Mouse (Mus musculus) forelimb bud, embryonic 11.5 days (tissue): Measurements from ENCODE around the gene Sv2a.
"Not testable (repeated sequence)": the region's sequence is repeated elsewhere in the genome, so short reads cannot be mapped to it uniquely, and the experiment has no call there.

Experiments
- DNase-seq: peaks from one replicate; pipeline ENCODE4 v3.0.0-alpha.2; 2012; ENCODE audit warnings: low read depth, low spot score

The Sv2a gene

GRCm38 (mm10) chr3:96220765-96221639, 40.1 kb downstream of the Sv2a start, which contains the start of the genes Hist2h2ac and Hist2h2be:
Gene Hist2h2ac (minus strand): TSS chr3:96220880.
Gene Hist2h2be (plus strand): TSS chr3:96221119.
- peak; percentile 93 for DNase-seq

DNA sequence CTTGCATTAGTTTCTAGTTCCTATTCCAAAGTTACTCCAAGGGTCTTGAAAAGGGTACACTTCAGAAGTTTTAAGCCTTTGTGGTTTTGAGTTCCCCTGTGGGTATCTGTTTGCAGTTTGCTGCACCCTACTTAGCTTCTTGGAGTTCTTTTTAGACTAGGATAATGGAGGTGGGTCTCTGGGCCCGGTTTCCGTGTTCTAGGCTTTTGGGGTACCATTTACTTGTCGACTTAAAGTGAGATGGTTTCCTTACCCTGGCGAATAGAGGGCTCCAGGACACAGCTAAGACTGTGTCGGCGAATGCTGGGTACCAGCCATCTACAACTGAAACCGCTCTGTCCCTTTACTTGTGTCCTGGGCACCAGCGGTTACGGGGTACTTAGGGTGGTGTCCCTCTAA, 40.7 kb downstream of the Sv2a start:
- no peak for DNase-seq

GRCm38 (mm10) chr3:96222774-96223173, 41.8 kb downstream of the Sv2a start:
- DNase-seq = no peak

DNA sequence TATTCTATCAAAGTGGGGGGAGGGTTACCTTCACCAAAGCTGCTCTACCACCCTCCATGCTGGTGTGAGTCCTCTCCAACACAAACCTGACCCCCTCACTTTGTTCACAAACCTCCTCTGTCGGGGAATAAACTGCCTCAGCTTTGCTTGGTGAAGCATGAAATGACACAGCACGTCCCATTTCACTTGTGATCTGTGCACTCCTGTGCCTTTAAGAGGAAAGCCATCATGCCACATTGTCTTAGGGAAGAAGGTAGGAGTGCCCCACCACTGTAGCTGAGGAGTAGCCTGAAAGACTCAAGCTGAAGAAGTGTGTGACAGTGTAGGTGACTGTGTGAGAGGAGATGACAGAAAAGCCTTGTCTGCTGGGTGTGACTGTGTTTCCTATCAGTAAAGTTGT, 44.5 kb downstream of the Sv2a start:
- no peak for DNase-seq

DNA sequence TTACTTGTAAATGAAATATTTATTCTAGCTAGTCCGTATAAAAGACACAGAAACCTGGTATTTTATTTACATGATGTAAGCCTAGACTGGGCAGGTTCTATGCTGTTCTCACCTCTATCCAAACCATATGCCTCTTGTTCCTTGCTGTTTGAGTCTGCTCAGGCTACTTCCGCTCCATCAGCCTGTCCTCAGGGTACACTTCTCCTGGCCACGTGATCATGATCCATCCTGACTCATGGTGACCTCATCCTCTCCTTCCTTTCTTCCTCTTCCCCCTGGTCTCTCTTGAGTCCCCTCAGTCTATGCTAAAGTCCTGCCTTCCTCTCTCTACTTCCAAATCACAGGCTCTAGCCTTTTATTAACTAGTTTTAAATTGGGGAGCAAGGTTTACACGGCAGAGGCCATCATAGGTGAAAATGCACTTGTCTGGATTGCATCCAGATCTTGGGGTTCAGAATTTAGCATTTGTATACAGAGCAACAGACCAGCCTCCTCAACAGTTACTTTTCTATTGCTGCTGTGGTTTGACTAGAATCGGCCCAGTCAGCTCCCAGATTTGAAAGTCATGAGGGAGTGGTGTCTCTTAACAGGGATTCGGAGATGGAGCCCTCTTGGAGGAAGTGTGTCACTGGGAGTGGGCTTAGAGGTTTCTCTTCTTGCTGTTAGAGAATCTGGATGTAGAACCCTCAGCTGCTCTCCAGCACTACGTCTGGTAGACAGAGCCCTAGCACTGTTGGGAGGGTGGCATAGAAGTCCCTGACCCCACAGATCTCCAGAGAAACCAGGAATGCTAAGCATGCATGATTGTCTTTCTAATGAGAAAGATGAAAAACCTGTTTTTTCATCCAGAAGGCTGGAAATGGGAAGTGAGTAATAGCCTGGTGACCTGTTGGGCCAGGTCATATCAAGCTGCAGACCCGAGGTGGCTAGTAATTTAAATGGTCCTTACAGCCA, 46.0 kb downstream of the Sv2a start:
- DNase-seq = no peak

GRCm38 (mm10) chr3:96228828-96229227, 47.9 kb downstream of the Sv2a start:
- DNase-seq = no peak

- DNase-seq = no peak
Observed at GRCm38 (mm10) chr3:96230404-96230803, 49.5 kb downstream of the Sv2a start.

GRCm38 (mm10) chr3:96230910-96231757, 50.2 kb downstream of the Sv2a start:
- no peak for DNase-seq

GRCm38 (mm10) chr3:96231758-96232120, 50.8 kb downstream of the Sv2a start:
- DNase-seq = no peak

- DNase-seq = no peak
Observed at GRCm38 (mm10) chr3:96234914-96235313, 54.0 kb downstream of the Sv2a start.

DNA sequence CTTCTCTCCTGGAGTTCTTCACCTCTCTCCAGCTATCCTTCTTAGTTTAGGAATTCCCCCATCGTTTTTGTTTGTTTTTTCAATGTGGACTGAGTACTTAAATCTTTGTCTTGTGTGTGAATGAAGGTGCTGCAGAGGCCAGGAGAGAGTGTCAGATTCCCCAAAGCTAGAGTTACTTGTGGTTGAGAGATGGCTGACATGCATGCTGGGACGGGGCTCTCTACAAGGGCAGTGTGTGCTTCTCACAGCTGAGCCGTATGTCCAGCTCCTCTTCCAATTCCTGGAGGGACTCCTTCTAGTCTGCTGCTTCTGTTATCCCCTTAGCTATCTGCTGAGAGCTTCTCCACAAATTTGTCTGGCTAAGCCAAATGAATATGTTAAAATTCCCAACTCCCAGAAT, 54.9 kb downstream of the Sv2a start:
- no peak for DNase-seq

DNA sequence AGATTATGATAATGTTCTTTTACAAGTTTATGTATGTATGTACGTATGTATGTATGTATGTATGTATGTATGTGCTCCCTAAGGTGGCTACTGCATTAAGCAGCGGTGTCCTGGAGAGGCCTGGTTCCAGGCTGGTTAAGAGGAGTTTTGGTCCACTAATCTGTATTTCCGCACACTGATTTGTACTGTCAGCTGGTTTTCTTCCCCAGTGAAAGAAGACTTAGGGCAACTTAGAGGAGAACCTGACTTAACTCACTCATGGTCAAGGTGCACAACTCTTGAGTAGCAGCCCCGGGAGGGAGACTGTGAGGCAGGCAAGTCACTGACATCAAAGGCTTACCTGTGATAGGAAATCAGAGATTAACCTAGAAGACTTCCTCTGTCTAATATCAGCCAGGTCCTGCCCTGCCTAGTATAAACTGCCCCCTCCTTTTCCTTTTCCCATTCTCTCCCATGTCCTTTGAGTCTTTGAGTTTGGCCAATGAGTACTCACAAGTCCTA, 55.9 kb downstream of the Sv2a start:
- no peak for DNase-seq

DNA sequence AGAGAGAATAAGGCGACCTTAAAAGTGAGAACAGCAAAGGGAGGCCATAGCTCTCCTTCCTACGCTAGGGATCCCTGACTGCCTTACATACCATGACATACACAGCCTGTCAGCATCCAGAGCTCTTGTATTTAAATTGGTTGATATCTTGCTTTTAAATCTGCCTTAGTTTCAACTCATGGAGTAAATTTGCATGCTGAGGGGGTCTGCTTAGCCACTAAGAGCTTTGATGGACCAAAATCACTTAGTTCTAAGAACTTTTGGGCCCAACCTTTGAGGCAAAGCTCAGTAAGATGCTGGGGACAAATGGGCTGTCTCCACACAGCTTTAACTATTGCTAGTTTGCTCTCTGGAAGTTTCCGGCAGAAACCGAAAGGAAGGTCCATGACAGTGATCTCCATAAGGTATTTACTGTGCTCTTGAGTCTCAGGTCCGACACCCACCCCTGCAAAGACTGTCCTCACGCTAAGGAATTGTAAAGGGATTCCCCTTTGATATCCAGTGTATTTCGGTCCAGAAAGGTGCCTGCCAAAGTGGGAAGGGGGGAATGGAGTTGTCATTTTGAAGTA, 56.5 kb downstream of the Sv2a start:
- peak; percentile 41 for DNase-seq

DNA sequence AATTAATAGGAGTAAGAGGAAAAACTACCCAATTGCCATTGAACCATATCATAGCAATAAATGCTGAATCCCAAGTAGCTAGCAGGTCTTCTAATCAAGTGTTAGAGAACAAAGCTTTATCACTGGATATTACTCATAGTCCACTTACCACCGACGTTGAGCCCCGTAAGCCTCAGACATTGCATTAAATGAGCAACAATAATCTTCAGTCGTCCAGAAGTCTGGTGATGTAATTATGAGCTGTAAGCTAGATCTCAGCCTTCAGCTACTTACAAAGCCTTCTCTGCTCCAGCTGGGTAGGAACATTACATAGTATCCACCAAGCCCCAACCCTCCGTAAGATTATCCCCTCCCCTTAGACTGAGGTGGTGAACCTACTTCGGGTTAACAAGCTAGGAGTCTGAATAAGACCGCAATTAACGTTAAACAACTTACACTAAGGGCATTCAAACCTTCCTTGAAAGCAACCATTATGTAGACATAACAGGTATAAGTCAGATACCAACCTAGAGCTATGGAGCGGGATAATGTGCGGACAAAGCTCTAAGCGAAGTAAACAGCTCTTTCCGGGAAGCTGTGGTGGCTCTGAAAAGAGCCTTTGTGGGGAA, 57.1 kb downstream of the Sv2a start:
- peak; percentile 55 for DNase-seq

DNA sequence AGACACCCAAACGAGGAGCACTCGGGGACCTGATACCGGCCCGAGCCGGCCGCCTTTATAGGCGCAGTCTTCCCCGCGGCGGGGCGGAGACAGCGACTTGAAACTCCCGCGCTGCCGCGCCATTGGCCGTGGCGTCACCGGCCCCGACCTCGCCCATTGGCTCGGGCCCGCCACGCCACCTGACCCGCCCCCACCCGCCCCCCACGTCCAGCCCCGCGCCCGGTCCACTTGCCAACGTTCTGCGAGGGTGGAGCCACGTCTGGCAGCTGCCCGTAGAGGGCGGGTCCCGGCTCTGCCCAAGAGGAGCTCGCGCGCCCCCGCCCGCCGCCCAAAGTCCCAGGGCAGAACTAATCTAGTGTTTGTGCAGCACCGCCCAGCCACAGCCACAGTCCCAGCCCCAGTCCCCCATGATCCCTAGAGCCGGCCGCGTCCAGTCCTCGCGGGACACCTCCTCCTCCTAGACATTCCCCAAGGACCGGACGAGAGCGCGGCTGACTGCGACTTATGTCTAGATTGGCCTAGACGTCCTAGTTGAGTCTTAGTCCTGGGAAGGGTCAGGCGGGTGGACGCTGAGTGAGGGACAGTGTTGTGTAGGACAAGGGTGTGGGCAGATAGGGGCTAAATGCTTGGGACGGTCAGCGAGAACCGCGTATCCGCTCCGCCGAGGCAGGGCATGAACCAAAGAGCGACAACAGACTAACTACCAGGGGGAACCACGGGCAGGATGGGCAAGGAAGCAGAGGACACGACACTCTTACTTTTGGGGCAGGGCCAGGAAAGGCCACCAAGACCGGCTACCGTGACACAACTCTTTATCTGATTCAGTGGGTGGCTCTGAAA, 58.2 kb downstream of the Sv2a start, which contains the start of gene Hist2h3c2:
Hist2h3c2 (minus strand) TSS at position 174 of the 840 bp plus-strand sequence.
- not testable (repeated sequence) for DNase-seq

DNA sequence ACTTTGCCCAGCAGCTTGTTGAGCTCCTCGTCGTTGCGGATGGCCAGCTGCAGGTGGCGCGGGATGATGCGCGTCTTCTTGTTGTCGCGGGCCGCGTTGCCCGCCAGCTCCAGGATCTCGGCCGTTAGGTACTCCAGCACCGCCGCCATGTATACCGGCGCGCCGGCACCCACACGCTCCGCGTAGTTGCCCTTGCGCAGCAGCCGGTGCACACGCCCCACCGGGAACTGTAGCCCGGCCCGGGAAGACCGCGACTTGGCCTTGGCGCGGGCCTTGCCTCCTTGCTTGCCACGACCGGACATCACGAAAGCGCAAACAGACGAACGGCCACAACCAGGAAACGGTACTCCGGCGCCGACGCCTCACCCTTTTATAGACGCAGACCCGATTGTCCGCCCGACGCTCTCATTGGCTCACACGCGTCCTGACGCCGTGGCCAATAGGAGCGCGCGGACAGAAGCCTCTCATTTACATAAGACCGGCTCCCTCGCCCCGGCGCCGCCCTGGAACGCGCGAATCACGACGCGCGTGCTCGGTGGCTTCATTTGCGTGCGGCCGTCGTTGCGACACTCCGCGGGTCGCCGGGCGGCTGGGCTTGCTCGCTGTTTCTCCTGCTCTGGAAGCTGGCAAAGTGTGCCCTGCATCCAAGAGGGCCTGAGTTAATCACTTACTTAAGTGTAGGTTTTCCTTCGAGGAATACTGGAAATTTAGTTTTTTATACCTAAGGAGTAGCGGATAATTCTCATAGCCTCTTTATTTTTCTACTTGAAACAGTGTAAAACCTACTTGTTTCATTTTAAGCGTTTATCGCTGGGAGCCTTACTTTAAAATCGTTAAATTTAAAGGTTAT, 59.2 kb downstream of the Sv2a start, which contains the start of gene Hist2h2aa2:
Hist2h2aa2 (minus strand) TSS at position 328 of the 850 bp plus-strand sequence.
- DNase-seq = peak; percentile 57

GRCm38 (mm10) chr3:96240799-96241197, 59.8 kb downstream of the Sv2a start:
- DNase-seq = no peak

- DNase-seq = no peak
Observed at GRCm38 (mm10) chr3:96243921-96244572, 63.1 kb downstream of the Sv2a start.
